Mouse (Mus musculus) E14TG2a.4 (cell line): ENCODE data around the gene Opa1.
A peak's percentile ranks its signal among the peaks of the same experiment; 100 is the strongest.

ENCODE experiments used
- CTCF ChIP-seq: conservative IDR thresholded peaks from 2 replicates; pipeline ENCODE4 v1.5.1; 2014; ENCODE audit warnings: low read length
- NANOG ChIP-seq: IDR thresholded peaks from 2 replicates; pipeline ENCODE4 v1.6.1; 2014; ENCODE audit warnings: borderline replicate concordance, low read length, mixed read lengths
- POU5F1 ChIP-seq: IDR thresholded peaks from 2 replicates; pipeline ENCODE4 v1.6.1; 2014; ENCODE audit warnings: low read length, borderline replicate concordance

- no peak for TF ChIP-seq CTCF
- TF ChIP-seq POU5F1, result no peak
- TF ChIP-seq NANOG, result peak; percentile 68
These were observed 103.7 kb downstream of the Opa1 start for GRCm38 (mm10) chr16:29682555-29683431.
